Mouse (Mus musculus): ENCODE results near the gene Selenov.
"Not testable (repeated sequence)": the region's sequence is repeated elsewhere in the genome, so short reads cannot be mapped to it uniquely, and the experiment has no call there.

Selenov gene

GRCm38 (mm10) chr7:28294481-28294880 lies 3.5 kb upstream of the Selenov start:
- DNase-seq (ENCODE audit: low spot score in 2 of 2) = peak in 1 of 2 experiments; percentile 68

GRCm38 (mm10) chr7:28290165-28290564 lies 821 bp downstream of the Selenov start:
- DNase-seq (ENCODE audit: low spot score in 2 of 2) = no peak

GRCm38 (mm10) chr7:28280630-28281029 lies 10.4 kb downstream of the Selenov start:
- no peak for DNase-seq (ENCODE audit: low spot score in 2 of 2)

- no peak for DNase-seq (ENCODE audit: low spot score in 2 of 2)
These were observed 12.7 kb downstream of the Selenov start for GRCm38 (mm10) chr7:28278279-28278652.

- peak; percentile 93 to 96 for DNase-seq (ENCODE audit: low spot score in 2 of 2)
These were observed 13.2 kb downstream of the Selenov start, which contains the start of gene Eid2b for GRCm38 (mm10) chr7:28277615-28278278. TSS of gene Eid2b (plus strand) at chr7:28277739.

GRCm38 (mm10) chr7:28277237-28277614 lies 13.8 kb downstream of the Selenov start:
- no peak for DNase-seq (ENCODE audit: low spot score in 2 of 2)

GRCm38 (mm10) chr7:28271761-28272160 lies 19.2 kb downstream of the Selenov start:
- DNase-seq (ENCODE audit: low spot score in 2 of 2) = no peak

GRCm38 (mm10) chr7:28269355-28269754 lies 21.6 kb downstream of the Selenov start:
- DNase-seq (ENCODE audit: low spot score in 2 of 2) = no peak

- DNase-seq (ENCODE audit: low spot score in 2 of 2) = no peak
These were observed 22.4 kb downstream of the Selenov start for GRCm38 (mm10) chr7:28268576-28268975.

GRCm38 (mm10) chr7:28268042-28268531 lies 22.9 kb downstream of the Selenov start:
- DNase-seq (ENCODE audit: low spot score in 2 of 2) = peak; percentile 47 to 61

GRCm38 (mm10) chr7:28267129-28268041 lies 23.6 kb downstream of the Selenov start, which contains the start of gene Eid2:
TSS of gene Eid2 (plus strand) at chr7:28267881.
- DNase-seq (ENCODE audit: low spot score in 2 of 2) = peak; percentile 82 to 83

- DNase-seq (ENCODE audit: low spot score in 2 of 2) = no peak
These were observed 25.6 kb downstream of the Selenov start for GRCm38 (mm10) chr7:28265391-28265790.

- peak; percentile 42 to 82 for DNase-seq (ENCODE audit: low spot score in 2 of 2)
These were observed 27.2 kb downstream of the Selenov start for GRCm38 (mm10) chr7:28263786-28264185.

GRCm38 (mm10) chr7:28262861-28263260 lies 28.1 kb downstream of the Selenov start:
- DNase-seq (ENCODE audit: low spot score in 2 of 2) = no peak

- DNase-seq (ENCODE audit: low spot score in 2 of 2) = no peak
These were observed 35.5 kb downstream of the Selenov start for GRCm38 (mm10) chr7:28255476-28255875.

- no peak for DNase-seq (ENCODE audit: low spot score in 2 of 2)
These were observed 36.4 kb downstream of the Selenov start for GRCm38 (mm10) chr7:28254591-28254990.

GRCm38 (mm10) chr7:28251976-28252375 lies 39.0 kb downstream of the Selenov start:
- no peak for DNase-seq (ENCODE audit: low spot score in 2 of 2)

- no peak for DNase-seq (ENCODE audit: low spot score in 2 of 2)
These were observed 42.0 kb downstream of the Selenov start for GRCm38 (mm10) chr7:28248957-28249356.

- not testable (repeated sequence) for DNase-seq (ENCODE audit: low spot score in 2 of 2)
These were observed 47.0 kb downstream of the Selenov start for GRCm38 (mm10) chr7:28243943-28244342.
